Comparison of ENCODE assay signal across 7 mouse cellular contexts in genomic region chr2:83644276-83645252, GRCm38 (mm10). TPM values are rescaled to one million over a fixed set of nuclear protein-coding genes. Genes with fewer than 3 reads are reported as not detected.
DNase-seq lines count a peak whose midpoint lies in the region; ATAC-seq lines count a peak whose summit lies in the region.

TSS of gene Zc3h15 (plus strand) at chr2:83644435.

- H3K27ac ChIP-seq in intestine, embryonic 16.5 days (ENCODE audit: low read length): peak within 1 kb of the TSS; percentile 89
- H3K27ac ChIP-seq in midbrain, embryonic 11.5 days (ENCODE audit: low read depth, low read length): peak within 1 kb of the TSS; percentile 84

- H3K4me2 ChIP-seq in intestine, embryonic 16.5 days (ENCODE audit: low read depth, low read length): peak within 1 kb of the TSS; percentile 73
- H3K4me2 ChIP-seq in midbrain, embryonic 11.5 days: peak within 1 kb of the TSS; percentile 70

- peak; percentile 99 for ATAC-seq in intestine, embryonic 16.5 days
- peak; percentile 99 for ATAC-seq in midbrain, embryonic 11.5 days (ENCODE audit: low FRiP score)

- H3K9ac ChIP-seq in intestine, embryonic 16.5 days (ENCODE audit: low read depth, low read length): peak within 1 kb of the TSS; percentile 94
- peak within 1 kb of the TSS; percentile 93 for H3K9ac ChIP-seq in midbrain, embryonic 11.5 days (ENCODE audit: low read length)

- H3K4me3 ChIP-seq in intestine, embryonic 16.5 days (ENCODE audit: low read length): peak within 1 kb of the TSS; percentile 78
- peak within 1 kb of the TSS; percentile 91 for H3K4me3 ChIP-seq in midbrain, embryonic 11.5 days (ENCODE audit: low read depth, low read length)

- WGBS in intestine, embryonic 16.5 days: under 1% methylated on average over 89 of the region's 100 CpGs
- under 1% methylated on average over 87 of the region's 100 CpGs for WGBS in midbrain, embryonic 11.5 days

- no peaks in the 10 kb centered on the region for H3K36me3 ChIP-seq in intestine, embryonic 16.5 days (ENCODE audit: control insufficient read depth, insufficient read depth, low read length)
- H3K36me3 ChIP-seq in midbrain, embryonic 11.5 days (ENCODE audit: control insufficient read depth, insufficient read depth, low read length): no peaks in the 10 kb centered on the region

- peak; percentile 87 for DNase-seq in adrenal gland, adult 8-10 months
- DNase-seq in embryo, embryonic 9.5 days (ENCODE audit: extremely low spot score): peak; percentile 92
- DNase-seq in gastrocnemius, postnatal 4 days (ENCODE audit: low spot score in 2 of 2): peak; percentile 83 to 93
- peak; percentile 92 to 94 for DNase-seq in left cerebral cortex, postnatal 36 days (ENCODE audit: low spot score in 2 of 2)
- peak; percentile 98 for DNase-seq in midbrain, embryonic 11.5 days (ENCODE audit: low spot score, missing footprints)
- DNase-seq in skeletal muscle tissue, adult 2 months (ENCODE audit: low read depth, low spot score): peak; percentile 88

- intact Hi-C loops in left cerebral cortex, postnatal 36 days (cut with DNase I): no loop called here

- H3K9me3 ChIP-seq in intestine, embryonic 16.5 days (ENCODE audit: control insufficient read depth, low read length): no peaks in the 10 kb centered on the region
- no peaks in the 10 kb centered on the region for H3K9me3 ChIP-seq in midbrain, embryonic 11.5 days (ENCODE audit: control insufficient read depth, low read length)

- H3K27me3 ChIP-seq in intestine, embryonic 16.5 days (replicated peaks; ENCODE audit: control insufficient read depth, insufficient read depth, low read length): no peaks in the 10 kb centered on the region
- H3K27me3 ChIP-seq in midbrain, embryonic 11.5 days (ENCODE audit: control insufficient read depth, insufficient read depth, low read length): no peaks in the 10 kb centered on the region

- H3K4me1 ChIP-seq in intestine, embryonic 16.5 days (ENCODE audit: control insufficient read depth, insufficient read depth, low read length): peaks cover 12% of the 10 kb centered on the region
- peaks cover 13% of the 10 kb centered on the region; the same call in 1 of the 2 replicates for H3K4me1 ChIP-seq in midbrain, embryonic 11.5 days (ENCODE audit: control insufficient read depth, insufficient read depth, low read length)

RNA-seq across cellular contexts. Expression of gene Zc3h15, which starts in this region (rescaled TPM):
- 100 to 1,000 TPM in 2 of 4 experiments, 10 to 100 TPM in 2; 83.8 to 125 (median 98.6) TPM for total RNA-seq in adrenal gland, adult 8-10 months (2022)
- 10 to 100 TPM; 66.9 to 70.8 TPM for total RNA-seq in gastrocnemius, postnatal 4 days (2021)
- polyA plus RNA-seq in intestine, embryonic 16.5 days (2015; fragmentation: Nextera tagmentation; extraction: Ambion mirVana): 99.0 and 113 TPM in 2 replicates
- total RNA-seq in left cerebral cortex, postnatal 36 days (2021): 100 to 1,000 TPM; 133 to 134 TPM
- 178 and 195 TPM in 2 replicates for polyA plus RNA-seq in midbrain, embryonic 11.5 days (2014; fragmentation: Nextera tagmentation; extraction: Ambion mirVana)

Comparison
In these comparisons a context has a peak if more than half of its experiments do, and no peak if none do; other contexts are left out.
1. Peak in every context shown above with its lines: DNase-seq, ATAC-seq, H3K4me3 ChIP-seq and H3K27ac ChIP-seq.